22 mouse cellular contexts compared by ENCODE assay signal in genomic region chr10:46350196-46350595, GRCm38 (mm10).
A peak's percentile ranks its signal among the peaks of the same experiment; 100 is the strongest.
DNase-seq lines count a peak whose midpoint lies in the region; ATAC-seq and TF ChIP-seq lines count a peak whose summit lies in the region.
"Had no signal": no experiment of that assay in that cellular context is flagged by ENCODE, and none has a peak within 500 bp of the region (broad histone marks: within the 10 kb centered on the region; RNA-seq: fewer than 3 reads in every experiment).

No protein-coding gene starts in this region.

- H3K4me2 ChIP-seq in forebrain, embryonic 15.5 days (replicated peaks) = no peak overlapping the region
- H3K4me2 ChIP-seq in forebrain, postnatal 0 days (ENCODE audit: low read depth) = no peak overlapping the region
- no peak overlapping the region for H3K4me2 ChIP-seq in midbrain, embryonic 13.5 days (replicated peaks)
- no peak overlapping the region for H3K4me2 ChIP-seq in midbrain, embryonic 11.5 days
- H3K4me2 ChIP-seq in midbrain, postnatal 0 days (ENCODE audit: low read depth, low read length, poor library complexity, severe bottlenecking) = no peak overlapping the region
- H3K4me2 ChIP-seq in intestine, embryonic 16.5 days (ENCODE audit: low read depth, low read length) = no peak overlapping the region
- H3K4me2 ChIP-seq: embryonic facial prominence, embryonic 12.5 days; heart, embryonic 12.5 days; liver, embryonic 11.5 days had no signal

- peak overlapping the region; percentile 54 for H3K27ac ChIP-seq in forebrain, embryonic 15.5 days (replicated peaks)
- no peak overlapping the region for H3K27ac ChIP-seq in forebrain, postnatal 0 days (ENCODE audit: low read depth, low read length)
- H3K27ac ChIP-seq in midbrain, embryonic 13.5 days = no peak overlapping the region
- H3K27ac ChIP-seq in midbrain, embryonic 11.5 days (ENCODE audit: low read depth, low read length) = no peak overlapping the region
- no peak overlapping the region for H3K27ac ChIP-seq in midbrain, postnatal 0 days (ENCODE audit: low read depth, low read length)
- no peak overlapping the region for H3K27ac ChIP-seq in intestine, embryonic 16.5 days (ENCODE audit: low read length)
- H3K27ac ChIP-seq: embryonic facial prominence, embryonic 12.5 days had no signal

- no peak overlapping the region for H3K9ac ChIP-seq in forebrain, embryonic 15.5 days (replicated peaks)
- H3K9ac ChIP-seq in forebrain, postnatal 0 days = no peak overlapping the region
- no peak overlapping the region for H3K9ac ChIP-seq in midbrain, embryonic 13.5 days (replicated peaks)
- no peak overlapping the region for H3K9ac ChIP-seq in midbrain, embryonic 11.5 days (ENCODE audit: low read length)
- no peak overlapping the region for H3K9ac ChIP-seq in midbrain, postnatal 0 days (replicated peaks; ENCODE audit: low read length, poor library complexity, severe bottlenecking)
- H3K9ac ChIP-seq in intestine, embryonic 16.5 days (ENCODE audit: low read depth, low read length) = no peak overlapping the region
- H3K9ac ChIP-seq: embryonic facial prominence, embryonic 12.5 days; heart, embryonic 12.5 days had no signal

- WGBS in forebrain, embryonic 15.5 days = 8% methylated on average over 2 of the region's 2 CpGs
- 9% methylated on average over 2 of the region's 2 CpGs for WGBS in forebrain, postnatal 0 days
- WGBS in midbrain, embryonic 13.5 days = 13% methylated on average over 2 of the region's 2 CpGs
- WGBS in midbrain, embryonic 11.5 days = 21% methylated on average over 2 of the region's 2 CpGs
- WGBS in midbrain, postnatal 0 days = 15% methylated on average over 2 of the region's 2 CpGs
- WGBS in intestine, embryonic 16.5 days = 46% methylated on average over 2 of the region's 2 CpGs

- peak; percentile 87 for ATAC-seq in forebrain, embryonic 15.5 days (replicated peaks)
- no peak for ATAC-seq in forebrain, postnatal 0 days
- ATAC-seq in midbrain, embryonic 13.5 days = 0 out of 2 replicates have a peak, but pooled peaks have one; percentile 67
- no peak for ATAC-seq in midbrain, embryonic 11.5 days (ENCODE audit: low FRiP score)
- ATAC-seq in midbrain, postnatal 0 days (ENCODE audit: low FRiP score) = no peak
- no peak for ATAC-seq in intestine, embryonic 16.5 days

- no peak for DNase-seq in forebrain, postnatal 0 days
- no peak for DNase-seq in midbrain, embryonic 11.5 days (ENCODE audit: low spot score, missing footprints)
- peak; percentile 83 for DNase-seq in Muller cell, postnatal 12 days (ENCODE audit: inconsistent ontology term)
- DNase-seq in midbrain, postnatal 0 days (ENCODE audit: low spot score) = peak; percentile 57
- no peak for DNase-seq in kidney, adult 9 months
- DNase-seq: adrenal gland, adult 2 months; B cell, adult 2 months; cerebellum, adult 8-10 months; heart, postnatal 14 days; kidney, adult 2 months; kidney, postnatal 14 days; lung, adult 18-20 months; lung, postnatal 36 days; right cerebral cortex, postnatal 14 days; thymus, postnatal 4 days had no signal

- no peaks in the 10 kb centered on the region for H3K36me3 ChIP-seq in forebrain, embryonic 15.5 days
- no peaks in the 10 kb centered on the region for H3K36me3 ChIP-seq in forebrain, postnatal 0 days (ENCODE audit: insufficient read depth)
- H3K36me3 ChIP-seq in midbrain, embryonic 13.5 days = no peaks in the 10 kb centered on the region
- no peaks in the 10 kb centered on the region for H3K36me3 ChIP-seq in midbrain, embryonic 11.5 days (ENCODE audit: control insufficient read depth, insufficient read depth, low read length)
- no peaks in the 10 kb centered on the region for H3K36me3 ChIP-seq in midbrain, postnatal 0 days (ENCODE audit: insufficient read depth, low read length)
- no peaks in the 10 kb centered on the region for H3K36me3 ChIP-seq in intestine, embryonic 16.5 days (ENCODE audit: control insufficient read depth, insufficient read depth, low read length)
- H3K36me3 ChIP-seq: embryonic facial prominence, embryonic 12.5 days; heart, embryonic 12.5 days had no signal

- H3K4me1 ChIP-seq in forebrain, embryonic 15.5 days = peaks cover 9% of the 10 kb centered on the region
- no peaks in the 10 kb centered on the region for H3K4me1 ChIP-seq in forebrain, postnatal 0 days (ENCODE audit: insufficient read depth)
- H3K4me1 ChIP-seq in midbrain, embryonic 13.5 days (replicated peaks) = 0 out of 2 replicates have a peak, but pooled peaks cover 4% of the 10 kb centered on the region
- H3K4me1 ChIP-seq in midbrain, embryonic 11.5 days (ENCODE audit: control insufficient read depth, insufficient read depth, low read length) = no peaks in the 10 kb centered on the region
- H3K4me1 ChIP-seq in midbrain, postnatal 0 days (ENCODE audit: insufficient read depth, low read length) = no peaks in the 10 kb centered on the region
- H3K4me1 ChIP-seq in intestine, embryonic 16.5 days (ENCODE audit: control insufficient read depth, insufficient read depth, low read length) = no peaks in the 10 kb centered on the region
- H3K4me1 ChIP-seq: embryonic facial prominence, embryonic 12.5 days; heart, embryonic 12.5 days had no signal

- H3K4me3 ChIP-seq in forebrain, embryonic 15.5 days = no peak overlapping the region
- no peak overlapping the region for H3K4me3 ChIP-seq in forebrain, postnatal 0 days (ENCODE audit: low read depth, low read length)
- no peak overlapping the region for H3K4me3 ChIP-seq in midbrain, embryonic 13.5 days (replicated peaks)
- no peak overlapping the region for H3K4me3 ChIP-seq in midbrain, embryonic 11.5 days (ENCODE audit: low read depth, low read length)
- no peak overlapping the region for H3K4me3 ChIP-seq in midbrain, postnatal 0 days (ENCODE audit: low read depth, low read length)
- H3K4me3 ChIP-seq in intestine, embryonic 16.5 days (ENCODE audit: low read length) = no peak overlapping the region
- H3K4me3 ChIP-seq: embryonic facial prominence, embryonic 12.5 days; heart, embryonic 12.5 days; myocyte had no signal

- no peak for TF ChIP-seq CTCF in forebrain, postnatal 0 days (IDR thresholded peaks at IDR 0.05; ENCODE audit: low read depth)
- TF ChIP-seq CTCF in midbrain, postnatal 0 days (IDR thresholded peaks at IDR 0.05) = no peak

- no peaks in the 10 kb centered on the region for H3K9me3 ChIP-seq in forebrain, embryonic 15.5 days
- no peaks in the 10 kb centered on the region for H3K9me3 ChIP-seq in forebrain, postnatal 0 days (ENCODE audit: low read length)
- no peaks in the 10 kb centered on the region for H3K9me3 ChIP-seq in midbrain, embryonic 13.5 days
- H3K9me3 ChIP-seq in midbrain, embryonic 11.5 days (ENCODE audit: control insufficient read depth, low read length) = no peaks in the 10 kb centered on the region
- no peaks in the 10 kb centered on the region for H3K9me3 ChIP-seq in midbrain, postnatal 0 days (ENCODE audit: low read length)
- H3K9me3 ChIP-seq in intestine, embryonic 16.5 days (ENCODE audit: control insufficient read depth, low read length) = no peaks in the 10 kb centered on the region
- H3K9me3 ChIP-seq: embryonic facial prominence, embryonic 12.5 days had no signal

- no peaks in the 10 kb centered on the region for H3K27me3 ChIP-seq in forebrain, embryonic 15.5 days
- H3K27me3 ChIP-seq in forebrain, postnatal 0 days (ENCODE audit: insufficient read depth, low read length) = no peaks in the 10 kb centered on the region
- H3K27me3 ChIP-seq in midbrain, embryonic 13.5 days = no peaks in the 10 kb centered on the region
- no peaks in the 10 kb centered on the region for H3K27me3 ChIP-seq in midbrain, embryonic 11.5 days (ENCODE audit: control insufficient read depth, insufficient read depth, low read length)
- no peaks in the 10 kb centered on the region for H3K27me3 ChIP-seq in midbrain, postnatal 0 days (ENCODE audit: insufficient read depth, low read length)
- no peaks in the 10 kb centered on the region for H3K27me3 ChIP-seq in intestine, embryonic 16.5 days (replicated peaks; ENCODE audit: control insufficient read depth, insufficient read depth, low read length)
- H3K27me3 ChIP-seq: embryonic facial prominence, embryonic 12.5 days; heart, embryonic 12.5 days had no signal

Comparison
In these comparisons a context has a peak if more than half of its experiments do, and no peak if none do; other contexts are left out.
1. ATAC-seq: peak in forebrain, embryonic 15.5 days (single experiment) and midbrain, embryonic 13.5 days (single experiment); none in forebrain, postnatal 0 days (single experiment), midbrain, embryonic 11.5 days (single experiment), midbrain, postnatal 0 days (single experiment) and intestine, embryonic 16.5 days (single experiment).
2. DNase-seq: peak in Muller cell, postnatal 12 days (single experiment) and midbrain, postnatal 0 days (single experiment); none in forebrain, postnatal 0 days (single experiment), midbrain, embryonic 11.5 days (single experiment) and kidney, adult 9 months (single experiment).